Mouse (Mus musculus) heart, adult 2 months (tissue): Measurements from ENCODE around the gene Pmepa1.

Experiments used
- CTCF ChIP-seq: fragments of 200-600 bp; IDR thresholded peaks from 2 replicates; pipeline ENCODE4 v1.8.1; 2022; ENCODE audit warnings: antibody characterized with exemption, mild to moderate bottlenecking, moderate library complexity
- POLR2A ChIP-seq: fragments of 200-500 bp; IDR thresholded peaks from 2 replicates; pipeline ENCODE4 v1.6.1; 2011; ENCODE audit warnings: mild to moderate bottlenecking, low read depth, low read length, control low read depth; ENCODE audit not compliant: insufficient read depth

- no peak for TF ChIP-seq POLR2A
- TF ChIP-seq CTCF = no peak
These were observed 33.5 kb downstream of the Pmepa1 start for GRCm38 (mm10) chr2:173242874-173243273.
